Mouse (Mus musculus) liver, postnatal 0 days (tissue): Measurements from ENCODE around the gene Myo3b.

ENCODE experiments used
- CTCF ChIP-seq: sonication (generic); IDR thresholded peaks from 2 replicates; pipeline ENCODE4 v1.5.1; 2016; ENCODE audit warnings: antibody characterized with exemption, low read depth
- EP300 ChIP-seq: IDR thresholded peaks from 2 replicates; pipeline ENCODE4 v1.6.1; 2016; ENCODE audit warnings: antibody characterized with exemption, low read depth, mild to moderate bottlenecking

GRCm38 (mm10) chr2:70471861-70472620, 433.1 kb downstream of the Myo3b start:
- TF ChIP-seq EP300 = no peak
- no peak for TF ChIP-seq CTCF
